Mouse (Mus musculus) splenic B cell, adult 2 months (primary cell): ENCODE results near the gene Vmn2r45.
"Not testable (repeated sequence)": the region's sequence is repeated elsewhere in the genome, so short reads cannot be mapped to it uniquely, and the experiment has no call there.

Experiments
- DNase-seq: peaks from one replicate; pipeline ENCODE4 v3.0.0-alpha.2; 2011; ENCODE audit warnings: low read depth, low spot score
- H3K27me3 ChIP-seq: 2 replicates; pipeline ENCODE4 v1.6.1; 2012; ENCODE audit warnings: mild to moderate bottlenecking, low read length, moderate library complexity, mixed read lengths; ENCODE audit not compliant: control insufficient read depth, poor library complexity, insufficient read depth, severe bottlenecking
- H3K36me3 ChIP-seq: 2 replicates; pipeline ENCODE4 v1.6.1; 2012; ENCODE audit warnings: mild to moderate bottlenecking, low read length, moderate library complexity, mixed read lengths; ENCODE audit not compliant: control insufficient read depth, poor library complexity, insufficient read depth, severe bottlenecking

The Vmn2r45 gene

DNA sequence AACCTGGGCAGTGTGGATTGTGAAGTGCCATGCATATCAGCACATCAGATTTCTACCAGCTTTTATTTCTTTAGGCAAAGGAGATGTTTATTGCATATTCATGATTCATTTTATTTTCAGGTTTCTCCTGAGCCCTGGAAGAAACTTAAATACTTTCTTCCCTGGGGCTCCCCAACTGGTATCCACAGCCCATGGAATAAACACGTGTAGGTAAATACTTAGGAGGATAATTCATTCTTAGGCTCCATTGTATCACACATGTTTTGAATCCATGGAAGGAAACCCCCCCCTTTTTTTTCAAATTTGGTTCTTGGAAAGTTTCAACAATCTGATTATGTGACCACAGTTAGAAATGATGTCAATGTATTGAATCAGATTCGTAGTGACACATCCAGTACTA, at the start of gene Vmn2r45:
Gene Vmn2r45, minus strand, starts transcription at position 101 of the 400 bp plus-strand sequence.
- DNase-seq, H3K27me3 ChIP-seq: not testable (repeated sequence)

More for the DNA sequence above, at the start of gene Vmn2r45:
- H3K36me3 ChIP-seq = not testable (repeated sequence)
